Mouse (Mus musculus) liver, embryonic 11.5 days (tissue): ENCODE data around the gene Zw10. TPM values are rescaled to one million over a fixed set of nuclear protein-coding genes. Genes with fewer than 3 reads are reported as not detected.

Experiments
- ATAC-seq: fragments of 200-750 bp; cut with Nextera tagmentation; replicated peaks from 2 replicates; pipeline ENCODE4 v1.8.0; 2017; ENCODE audit warnings: moderate number of reproducible peaks, mild to moderate bottlenecking, moderate TSS enrichment, moderate library complexity; ENCODE audit not compliant: low FRiP score
- DNase-seq: peaks from one replicate; pipeline ENCODE4 v3.0.0-alpha.2; 2017; ENCODE audit warnings: low spot score
- H3K27ac ChIP-seq: fragments of 300-500 bp; sonication (generic); 2 replicates; pipeline ENCODE4 v1.5.1; 2014; ENCODE audit warnings: mild to moderate bottlenecking, low read depth, low read length, control low read depth
- H3K27me3 ChIP-seq: fragments of 300-500 bp; sonication (generic); replicated peaks from 2 replicates; pipeline ENCODE4 v1.6.1; 2014; ENCODE audit warnings: low read length, mixed read lengths; ENCODE audit not compliant: control insufficient read depth, insufficient read depth
- H3K36me3 ChIP-seq: fragments of 300-500 bp; sonication (generic); 2 replicates; pipeline ENCODE4 v1.6.1; 2014; ENCODE audit warnings: mild to moderate bottlenecking, low read length, moderate library complexity, mixed read lengths; ENCODE audit not compliant: control insufficient read depth, insufficient read depth
- H3K4me1 ChIP-seq: fragments of 300-500 bp; sonication (generic); replicated peaks from 2 replicates; pipeline ENCODE4 v1.6.1; 2014; ENCODE audit warnings: low read length, mixed read lengths; ENCODE audit not compliant: control insufficient read depth, insufficient read depth
- H3K4me2 ChIP-seq: fragments of 300-500 bp; sonication (generic); 2 replicates; pipeline ENCODE4 v1.6.1; 2014; ENCODE audit warnings: mild to moderate bottlenecking, control low read depth, moderate library complexity
- H3K4me3 ChIP-seq: fragments of 300-500 bp; sonication (generic); 2 replicates; pipeline ENCODE4 v1.5.1; 2014; ENCODE audit warnings: low read depth, low read length, control low read depth
- H3K9ac ChIP-seq: fragments of 300-500 bp; sonication (generic); 2 replicates; pipeline ENCODE4 v1.6.1; 2014; ENCODE audit warnings: low read depth, low read length, control low read depth
- H3K9me3 ChIP-seq: fragments of 300-500 bp; sonication (generic); 2 replicates; pipeline ENCODE4 v1.6.1; 2016; ENCODE audit warnings: low read length, inconsistent platforms, mixed read lengths; ENCODE audit not compliant: control insufficient read depth
- WGBS: fragments of 180-500 bp; shearing (Covaris S2); extraction: QIAGEN DNeasy Blood & Tissue Kit; methylation state at CpG from one replicate; pipeline ENCODE4 v1.1.7; 2014; 5-methylcytosine and 5-hydroxymethylcytosine counted together
- polyA plus RNA-seq: library from polyadenylated mRNA; unstranded; fragments of >200 nt; fragmentation: Nextera tagmentation; extraction: Ambion mirVana; gene quantifications from 2 replicates; pipeline ENCODE4 v1.2.1, GENCODE M21; 2014

The Zw10 gene
- 40.0 and 48.2 TPM in 2 replicates for polyA plus RNA-seq

DNA sequence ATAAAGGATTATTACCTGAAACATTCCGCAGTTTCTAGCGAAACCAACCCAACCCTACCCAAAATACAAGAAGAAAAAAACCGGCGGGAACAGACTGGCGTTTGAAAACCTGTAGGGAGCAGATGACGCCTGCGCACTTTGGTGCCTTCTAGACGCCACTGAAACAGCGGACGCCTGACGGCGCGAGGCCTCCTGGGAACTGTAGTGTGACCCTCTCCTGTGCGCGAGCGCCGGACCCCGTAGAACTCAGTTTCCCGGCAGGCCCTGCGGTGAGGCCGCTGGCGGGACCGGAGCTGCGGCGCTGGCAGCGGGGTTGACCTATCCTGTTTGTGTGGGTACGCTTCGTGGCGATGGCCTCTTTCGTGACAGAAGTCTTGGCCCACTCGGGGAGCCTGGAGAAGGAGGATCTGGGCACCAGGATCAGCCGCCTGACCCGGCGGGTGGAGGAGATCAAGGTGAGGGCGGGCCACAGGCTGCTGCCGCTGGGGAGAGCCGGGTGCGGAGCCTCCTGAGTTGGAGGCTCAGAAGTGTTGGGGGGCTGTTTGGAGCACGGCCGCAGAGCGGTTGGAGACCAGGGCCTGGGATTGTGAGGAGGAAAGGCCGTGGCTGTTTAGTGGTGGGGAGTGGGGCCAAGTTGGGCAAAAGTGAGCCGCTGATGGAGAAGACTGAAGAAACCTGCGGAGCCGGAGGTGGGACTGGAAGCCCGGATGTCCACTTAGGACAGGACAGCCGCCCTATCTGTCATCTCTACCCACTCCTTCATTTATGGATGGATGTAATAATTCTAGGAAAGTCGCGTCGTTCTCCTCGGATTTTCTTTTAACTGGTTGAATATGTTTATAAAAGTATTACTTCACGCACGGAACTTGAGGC lies at the start of gene Zw10:
Zw10 (plus strand) TSS at position 281 of the 873 bp plus-strand sequence.
- H3K4me3 ChIP-seq, result peak within 1 kb of the TSS; percentile 88
- H3K9ac ChIP-seq, result peak within 1 kb of the TSS; percentile 87
- peaks cover 3% of the 10 kb centered on the region; the same call in 1 of the 2 replicates for H3K36me3 ChIP-seq
- peaks cover 4% of the 10 kb centered on the region; the same call in 1 of the 2 replicates for H3K4me1 ChIP-seq
- WGBS, result under 1% methylated on average over 53 of the region's 53 CpGs
- peak within 1 kb of the TSS; percentile 63 for H3K4me2 ChIP-seq
- ATAC-seq (peak; percentile 98), DNase-seq (peak; percentile 91)
- H3K9me3 ChIP-seq, result no peaks in the 10 kb centered on the region
- no peaks in the 10 kb centered on the region for H3K27me3 ChIP-seq
- H3K27ac ChIP-seq, result peak within 1 kb of the TSS; percentile 15; the same call in 1 of the 2 replicates

DNA sequence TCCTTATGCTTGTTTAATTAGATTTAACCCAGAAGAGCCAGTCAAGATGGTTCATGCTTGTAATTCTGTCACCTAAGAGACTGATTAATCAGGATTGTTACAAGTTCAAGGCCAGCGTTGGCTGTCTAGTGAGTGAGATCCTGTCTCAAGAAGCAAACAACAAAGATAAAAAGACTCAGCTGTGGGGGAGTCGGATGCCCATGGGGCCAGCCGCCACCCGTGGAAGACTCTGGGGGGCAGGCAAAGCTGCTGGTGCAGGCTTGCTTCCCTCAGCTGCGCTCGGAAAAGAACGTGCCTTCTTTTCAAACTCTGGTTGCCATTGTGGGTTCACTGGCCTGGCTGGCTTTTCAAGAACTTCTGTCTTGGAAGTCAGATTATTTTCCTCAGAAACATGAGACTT lies 39.6 kb upstream of the Zw10 start:
- H3K9ac ChIP-seq, result no peak overlapping the region
- no peaks in the 10 kb centered on the region for H3K4me1 ChIP-seq
- H3K27ac ChIP-seq, result no peak overlapping the region
- H3K27me3 ChIP-seq, result no peaks in the 10 kb centered on the region
- WGBS, result 86% methylated on average over 7 of the region's 7 CpGs
- DNase-seq (no peak), ATAC-seq (no peak)
- H3K9me3 ChIP-seq, result no peaks in the 10 kb centered on the region
- peaks cover 12% of the 10 kb centered on the region for H3K36me3 ChIP-seq
- no peak overlapping the region for H3K4me2 ChIP-seq
- no peak overlapping the region for H3K4me3 ChIP-seq

DNA sequence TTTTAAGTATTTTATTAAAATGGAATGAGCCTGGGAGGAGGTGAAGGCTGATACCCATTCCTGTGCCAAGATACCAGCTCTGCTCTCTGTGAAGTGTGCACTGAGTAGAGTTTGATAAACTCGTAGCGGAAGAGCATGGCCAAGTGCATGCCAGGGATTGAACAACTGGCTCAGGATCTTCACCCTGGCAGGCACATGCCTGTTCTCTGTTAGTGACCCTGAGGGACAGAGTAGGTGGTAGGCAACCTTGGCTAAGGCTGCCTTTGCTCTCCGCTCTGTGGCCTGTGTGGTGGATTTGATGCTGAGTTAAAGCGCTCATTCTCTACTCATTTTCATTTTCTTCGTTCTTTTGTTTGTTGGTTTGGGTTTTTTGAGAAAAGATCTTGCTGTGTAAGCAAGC lies 34.1 kb upstream of the Zw10 start:
- H3K27me3 ChIP-seq, result no peaks in the 10 kb centered on the region
- no peak overlapping the region for H3K4me2 ChIP-seq
- no peak overlapping the region for H3K27ac ChIP-seq
- H3K4me3 ChIP-seq, result no peak overlapping the region
- no peak for ATAC-seq
- 91% methylated on average over 5 of the region's 5 CpGs for WGBS
- no peak overlapping the region for H3K9ac ChIP-seq
- H3K4me1 ChIP-seq, result no peaks in the 10 kb centered on the region
- no peaks in the 10 kb centered on the region for H3K36me3 ChIP-seq
- H3K9me3 ChIP-seq, result no peaks in the 10 kb centered on the region
- no peak for DNase-seq

DNA sequence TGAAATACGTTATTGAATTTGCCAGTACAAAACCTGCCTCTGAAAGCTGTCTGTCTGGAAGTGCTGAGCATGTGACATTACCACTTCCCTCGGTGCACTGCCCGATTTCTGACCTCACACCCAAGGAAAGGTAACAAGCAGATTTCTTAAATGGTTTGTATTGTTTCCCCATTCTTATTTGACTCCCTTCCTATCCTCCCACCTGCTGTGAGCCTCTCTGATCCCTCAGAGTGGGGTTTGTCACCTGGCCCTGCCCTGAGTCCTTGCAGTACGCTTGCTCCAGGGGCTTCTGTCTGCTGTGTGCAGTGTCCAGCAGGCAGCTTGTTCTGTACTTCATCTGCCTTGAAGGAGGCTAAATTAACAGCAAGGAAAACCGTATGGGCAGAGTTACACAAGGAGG lies 31.5 kb upstream of the Zw10 start:
- Histone ChIP-seq H3K9ac (no peak overlapping the region), H3K9me3 (no peaks in the 10 kb centered on the region), H3K27ac (no peak overlapping the region), H3K4me2 (no peak overlapping the region), H3K4me3 (no peak overlapping the region), H3K36me3 (peaks cover 10% of the 10 kb centered on the region; the same call in 1 of the 2 replicates), H3K27me3 (no peaks in the 10 kb centered on the region), H3K4me1 (no peaks in the 10 kb centered on the region)
- 86% methylated on average over 5 of the region's 5 CpGs for WGBS
- ATAC-seq (no peak), DNase-seq (no peak)

DNA sequence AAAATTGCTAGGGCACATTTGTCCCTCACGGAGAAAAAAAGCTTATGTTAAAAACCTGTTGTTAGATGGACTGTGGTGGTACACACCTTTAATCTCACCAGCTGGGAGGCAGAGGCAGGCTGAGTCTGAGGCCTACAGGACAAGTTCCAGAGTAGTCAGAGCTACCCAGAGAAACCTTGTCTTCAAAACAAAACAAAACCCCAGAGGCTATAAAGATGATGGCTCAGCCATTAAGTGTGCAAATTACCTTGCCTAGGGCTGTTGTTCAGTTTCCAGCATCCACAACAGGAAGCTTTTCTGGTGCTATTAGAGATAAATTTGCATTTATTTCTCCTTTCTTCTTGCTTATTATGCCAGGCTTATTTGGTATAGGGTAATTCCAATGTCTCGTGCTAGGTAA lies 30.9 kb upstream of the Zw10 start:
- H3K27me3 ChIP-seq, result no peaks in the 10 kb centered on the region
- no peak overlapping the region for H3K4me2 ChIP-seq
- 92% methylated on average over 2 of the region's 2 CpGs for WGBS
- no peak for ATAC-seq
- DNase-seq, result no peak
- H3K4me3 ChIP-seq, result no peak overlapping the region
- no peak overlapping the region for H3K27ac ChIP-seq
- no peaks in the 10 kb centered on the region for H3K9me3 ChIP-seq
- peaks cover 10% of the 10 kb centered on the region; the same call in 1 of the 2 replicates for H3K36me3 ChIP-seq
- no peak overlapping the region for H3K9ac ChIP-seq
- H3K4me1 ChIP-seq, result no peaks in the 10 kb centered on the region

DNA sequence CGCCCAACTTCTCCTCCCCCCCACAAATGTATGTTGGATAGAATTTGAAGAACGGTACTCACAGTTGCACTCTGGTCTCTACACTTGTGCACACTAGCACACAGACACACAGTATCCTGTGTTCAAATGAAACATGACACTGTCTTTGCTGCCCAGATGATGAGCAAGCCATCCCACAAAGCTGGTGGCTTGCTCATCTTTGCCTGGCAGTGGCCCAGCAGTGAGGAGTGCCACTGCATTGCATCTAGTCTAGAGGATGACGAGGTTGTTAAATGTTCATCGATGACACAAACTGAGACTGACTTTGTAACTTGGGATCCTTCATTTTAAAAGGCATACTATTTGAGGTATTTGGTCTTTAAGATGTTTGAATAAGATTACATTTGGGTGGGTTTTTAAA lies 20.6 kb upstream of the Zw10 start:
- Histone ChIP-seq H3K9ac (no peak overlapping the region), H3K4me2 (no peak overlapping the region), H3K9me3 (no peaks in the 10 kb centered on the region), H3K4me3 (no peak overlapping the region), H3K36me3 (peaks cover 5% of the 10 kb centered on the region), H3K4me1 (no peaks in the 10 kb centered on the region), H3K27ac (no peak overlapping the region), H3K27me3 (no peaks in the 10 kb centered on the region)
- WGBS, result 91% methylated on average over 4 of the region's 4 CpGs
- ATAC-seq (no peak), DNase-seq (no peak)

DNA sequence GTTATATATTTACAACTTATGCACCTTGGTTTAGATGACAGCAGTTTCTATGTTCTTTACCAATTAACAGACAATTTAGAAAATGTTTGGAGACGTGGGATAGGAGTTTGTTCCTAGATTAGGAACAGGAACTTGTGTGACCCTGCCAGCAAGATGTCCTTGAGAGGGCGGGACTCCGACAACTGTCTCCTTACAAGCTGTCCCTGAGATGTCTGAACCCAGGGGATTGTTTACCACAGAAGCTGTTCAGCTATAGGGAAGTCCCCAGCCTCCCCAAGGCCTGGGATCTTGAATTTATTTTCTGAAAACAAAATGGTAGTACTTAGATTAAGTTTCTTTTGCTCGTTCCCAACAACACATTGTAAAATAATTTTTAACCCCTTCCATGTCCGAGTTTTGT lies 4.5 kb upstream of the Zw10 start:
- H3K27me3 ChIP-seq, result no peaks in the 10 kb centered on the region
- no peak overlapping the region for H3K4me2 ChIP-seq
- WGBS, result 64% methylated on average over 5 of the region's 5 CpGs
- H3K27ac ChIP-seq, result no peak overlapping the region
- H3K4me3 ChIP-seq, result no peak overlapping the region
- ATAC-seq (no peak), DNase-seq (no peak)
- H3K4me1 ChIP-seq, result no peaks in the 10 kb centered on the region
- H3K9ac ChIP-seq, result no peak overlapping the region
- H3K36me3 ChIP-seq, result no peaks in the 10 kb centered on the region
- no peaks in the 10 kb centered on the region for H3K9me3 ChIP-seq

DNA sequence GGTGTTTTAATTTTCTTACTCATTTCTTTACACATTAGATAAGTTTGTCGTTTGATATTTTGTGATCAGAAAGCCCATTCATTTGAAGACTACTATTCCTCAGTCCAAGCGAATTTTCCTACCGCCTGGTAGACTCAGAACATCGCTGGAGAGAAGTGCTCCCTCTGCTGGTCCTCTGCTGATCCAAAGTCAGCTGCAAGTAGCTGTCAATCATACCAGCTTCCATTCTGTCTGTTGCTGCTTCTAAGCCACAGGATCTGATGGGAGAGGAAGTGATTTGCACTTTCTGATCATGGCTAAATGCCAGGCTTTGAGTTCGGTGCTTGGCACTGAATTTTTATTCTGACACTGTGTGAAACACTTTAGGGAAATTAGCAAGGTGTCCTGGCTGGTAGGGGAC lies 4.1 kb upstream of the Zw10 start:
- Histone ChIP-seq H3K9ac (no peak overlapping the region), H3K4me2 (no peak overlapping the region), H3K4me3 (no peak overlapping the region), H3K9me3 (no peaks in the 10 kb centered on the region), H3K27me3 (no peaks in the 10 kb centered on the region), H3K27ac (no peak overlapping the region), H3K4me1 (peaks cover 2% of the 10 kb centered on the region; the same call in 1 of the 2 replicates), H3K36me3 (no peaks in the 10 kb centered on the region)
- ATAC-seq (no peak), DNase-seq (no peak)
- WGBS, result 11% methylated on average over 5 of the region's 5 CpGs

DNA sequence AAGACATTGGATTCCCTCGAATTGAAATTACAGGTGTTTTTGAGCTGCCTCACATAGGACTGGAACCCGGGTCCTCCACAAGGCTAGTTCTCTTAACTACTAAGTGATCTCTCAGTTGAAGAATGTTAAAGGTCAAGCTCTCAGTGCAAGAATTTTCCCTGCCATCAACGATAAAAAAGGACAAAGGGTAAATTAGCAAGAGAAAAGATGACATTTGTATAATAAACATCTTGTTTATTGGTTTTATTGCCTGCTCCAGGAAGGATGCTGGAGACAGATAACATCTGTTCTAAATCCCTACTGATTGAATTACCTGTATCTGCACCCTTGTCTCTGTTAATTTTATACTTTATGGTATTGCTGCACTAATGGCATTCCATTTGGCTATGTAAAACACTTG lies 1.4 kb upstream of the Zw10 start:
- no peaks in the 10 kb centered on the region for H3K27me3 ChIP-seq

More for the DNA sequence above, 1.4 kb upstream of the Zw10 start:
- DNase-seq (no peak), ATAC-seq (no peak)
- no peak overlapping the region for H3K27ac ChIP-seq
- H3K9ac ChIP-seq, result no peak overlapping the region
- no peaks in the 10 kb centered on the region for H3K36me3 ChIP-seq
- no peak overlapping the region for H3K4me2 ChIP-seq
- WGBS, result 76% methylated on average over 3 of the region's 3 CpGs
- no peak overlapping the region for H3K4me3 ChIP-seq
- H3K9me3 ChIP-seq, result no peaks in the 10 kb centered on the region
- peaks cover 4% of the 10 kb centered on the region; the same call in 1 of the 2 replicates for H3K4me1 ChIP-seq
